Mouse (Mus musculus) adrenal gland, postnatal 14 days (tissue): Measurements from ENCODE around the gene Mustn1. TPM values are rescaled to one million over a fixed set of nuclear protein-coding genes. Genes with fewer than 3 reads are reported as not detected.

ENCODE experiments used
- DNase-seq: peaks from one replicate; pipeline ENCODE4 v3.0.0; 2021; ENCODE audit warnings: mixed read lengths
- long read RNA-seq, 2 experiments: library from polyadenylated mRNA; stranded (forward); transcript quantifications; one replicate each; pipeline ENCODE4 v2.0.0; 2021
- total RNA-seq: library from RNA; stranded (reverse); gene quantifications from 2 replicates; pipeline ENCODE4 v1.2.3, GENCODE M21; 2021

Gene Mustn1
- 4.4 and 6.2 TPM in 2 replicates for total RNA-seq
- long read RNA-seq, experiment 1, partial matches to known transcripts, result 0 of 3 reads
- long read RNA-seq, experiment 1, other reads (novel, unspliced or antisense), result 0 of 3 reads
- long read RNA-seq, experiment 2, partial matches to known transcripts, result 0 of 3 reads
- long read RNA-seq, experiment 2, other reads (novel, unspliced or antisense), result 1 of 3 reads

- no peak for DNase-seq
Measured at GRCm38 (mm10) chr14:30878958-30879571, at the start of gene Mustn1. Mustn1 (plus strand) TSS chr14:30879200.

- no peak for DNase-seq
Measured at GRCm38 (mm10) chr14:30837416-30837996, 41.5 kb upstream of the Mustn1 start.

GRCm38 (mm10) chr14:30843701-30844100, 35.3 kb upstream of the Mustn1 start:
- peak; percentile 40 for DNase-seq

- no peak for DNase-seq
Measured at GRCm38 (mm10) chr14:30850504-30850903, 28.5 kb upstream of the Mustn1 start.

- no peak for DNase-seq
Measured at GRCm38 (mm10) chr14:30852325-30852724, 26.7 kb upstream of the Mustn1 start.

GRCm38 (mm10) chr14:30855316-30855715, 23.7 kb upstream of the Mustn1 start:
- peak; percentile 48 for DNase-seq

GRCm38 (mm10) chr14:30856885-30857507, 22.0 kb upstream of the Mustn1 start:
- DNase-seq, result no peak

- no peak for DNase-seq
Measured at GRCm38 (mm10) chr14:30857990-30858389, 21.0 kb upstream of the Mustn1 start.

GRCm38 (mm10) chr14:30861421-30862125, 17.4 kb upstream of the Mustn1 start:
- no peak for DNase-seq

- DNase-seq, result no peak
Measured at GRCm38 (mm10) chr14:30862368-30862767, 16.6 kb upstream of the Mustn1 start.

GRCm38 (mm10) chr14:30865311-30865710, 13.7 kb upstream of the Mustn1 start:
- DNase-seq, result no peak

- peak; percentile 89 for DNase-seq
Measured at GRCm38 (mm10) chr14:30867042-30867441, 12.0 kb upstream of the Mustn1 start.

- no peak for DNase-seq
Measured at GRCm38 (mm10) chr14:30868826-30869225, 10.2 kb upstream of the Mustn1 start.

- DNase-seq, result peak; percentile 56
Measured at GRCm38 (mm10) chr14:30869391-30869801, 9.6 kb upstream of the Mustn1 start.

- no peak for DNase-seq
Measured at GRCm38 (mm10) chr14:30870206-30871147, 8.5 kb upstream of the Mustn1 start.

GRCm38 (mm10) chr14:30874095-30874700, 4.8 kb upstream of the Mustn1 start:
- DNase-seq, result no peak

GRCm38 (mm10) chr14:30875130-30875865, 3.7 kb upstream of the Mustn1 start:
- no peak for DNase-seq

- DNase-seq, result no peak
Measured at GRCm38 (mm10) chr14:30875955-30876354, 3.0 kb upstream of the Mustn1 start.

- DNase-seq, result no peak
Measured at GRCm38 (mm10) chr14:30876451-30876850, 2.5 kb upstream of the Mustn1 start.

GRCm38 (mm10) chr14:30877827-30878226, 1.2 kb upstream of the Mustn1 start:
- no peak for DNase-seq
